Mouse (Mus musculus) brain, adult 10 weeks (tissue): Measurements from ENCODE around the gene Grik4. TPM values are rescaled to one million over a fixed set of nuclear protein-coding genes. Genes with fewer than 3 reads are reported as not detected.

Experiments
- polyA plus RNA-seq: library from polyadenylated mRNA; stranded (reverse); fragments of 350-450 nt; fragmentation: Illumina TruSeq; extraction: RNeasy Lipid Tissue Mini Kit (QIAGEN cat#74804); gene quantifications from one replicate; pipeline ENCODE4 v1.2.3, GENCODE M21; 2015; ENCODE audit warnings: low read depth, low replicate concordance

Grik4 gene
- 12.9 TPM for polyA plus RNA-seq

GRCm38 (mm10) chr9:42943781-42944535 is at the start of gene Grik4:
TSS of gene Grik4 (minus strand) at chr9:42944493.

GRCm38 (mm10) chr9:42507709-42508108 is 436.6 kb downstream of the Grik4 start, which contains the start of gene Tbcel:
TSS of gene Tbcel (minus strand) at chr9:42507809.

Other genes starting within 250 kb of the Grik4 start
- 67.0 TPM for gene Arhgef12, start 162.7 kb upstream of the Grik4 start, polyA plus RNA-seq
- 15.7 TPM for gene Tmem136, start 172.1 kb upstream of the Grik4 start, polyA plus RNA-seq